Mouse (Mus musculus): Measurements from ENCODE around the gene Tff2. TPM values are rescaled to one million over a fixed set of nuclear protein-coding genes. Genes with fewer than 3 reads are reported as not detected.

The Tff2 gene
- total RNA-seq, 2 experiments from 2014 or later = not detected

- no peak for DNase-seq (ENCODE audit: low spot score in 2 of 2)
- Histone ChIP-seq H3K27ac (no peak overlapping the region), H3K4me3 (no peak overlapping the region)
- TF ChIP-seq CTCF (conservative IDR thresholded peaks at IDR 0.05) = no peak
Measured at GRCm38 (mm10) chr17:31162607-31163006, 18.5 kb upstream of the Tff2 start.

- Histone ChIP-seq H3K4me3 (no peak overlapping the region), H3K27ac (no peak overlapping the region)
- no peak for TF ChIP-seq CTCF (conservative IDR thresholded peaks at IDR 0.05)
- DNase-seq (ENCODE audit: low spot score in 2 of 2) = no peak
Measured at GRCm38 (mm10) chr17:31160291-31160690, 16.2 kb upstream of the Tff2 start.

GRCm38 (mm10) chr17:31157921-31158320 is 13.8 kb upstream of the Tff2 start:
- TF ChIP-seq CTCF (conservative IDR thresholded peaks at IDR 0.05) = no peak
- H3K4me3 ChIP-seq = no peak overlapping the region
- DNase-seq (ENCODE audit: low spot score in 2 of 2) = no peak
- H3K27ac ChIP-seq = no peak overlapping the region

GRCm38 (mm10) chr17:31153785-31154184 is 9.7 kb upstream of the Tff2 start:
- Histone ChIP-seq H3K4me3 (no peak overlapping the region), H3K27ac (no peak overlapping the region)
- TF ChIP-seq CTCF (conservative IDR thresholded peaks at IDR 0.05) = no peak
- DNase-seq (ENCODE audit: low spot score in 2 of 2) = no peak

GRCm38 (mm10) chr17:31152966-31153499 is 9.0 kb upstream of the Tff2 start:
- TF ChIP-seq CTCF (conservative IDR thresholded peaks at IDR 0.05) = no peak
- H3K27ac ChIP-seq = no peak overlapping the region

GRCm38 (mm10) chr17:31152512-31152911 is 8.4 kb upstream of the Tff2 start:
- no peak overlapping the region for H3K27ac ChIP-seq
- no peak overlapping the region for H3K4me3 ChIP-seq
- DNase-seq (ENCODE audit: low spot score in 2 of 2) = no peak
- TF ChIP-seq CTCF (conservative IDR thresholded peaks at IDR 0.05) = no peak

More at GRCm38 (mm10) chr17:31152966-31153499, 9.0 kb upstream of the Tff2 start:
- no peak for DNase-seq (ENCODE audit: low spot score in 2 of 2)
- no peak overlapping the region for H3K4me3 ChIP-seq

- no peak overlapping the region for H3K4me3 ChIP-seq
- no peak for TF ChIP-seq CTCF (conservative IDR thresholded peaks at IDR 0.05)
- DNase-seq (ENCODE audit: low spot score in 2 of 2) = no peak
- no peak overlapping the region for H3K27ac ChIP-seq
Measured at GRCm38 (mm10) chr17:31145998-31146397, 1.9 kb upstream of the Tff2 start.

GRCm38 (mm10) chr17:31142116-31142515 is 2.0 kb downstream of the Tff2 start:
- Histone ChIP-seq H3K27ac (no peak overlapping the region), H3K4me3 (no peak overlapping the region)
- no peak for DNase-seq (ENCODE audit: low spot score in 2 of 2)
- TF ChIP-seq CTCF (conservative IDR thresholded peaks at IDR 0.05) = no peak

GRCm38 (mm10) chr17:31138398-31138797 is 5.7 kb downstream of the Tff2 start:
- no peak overlapping the region for H3K4me3 ChIP-seq
- TF ChIP-seq CTCF (conservative IDR thresholded peaks at IDR 0.05) = peak; percentile 93
- peak; percentile 68 to 81 for DNase-seq (ENCODE audit: low spot score in 2 of 2)
- H3K27ac ChIP-seq = no peak overlapping the region

GRCm38 (mm10) chr17:31136821-31137220 is 7.3 kb downstream of the Tff2 start:
- no peak for DNase-seq (ENCODE audit: low spot score in 2 of 2)
- no peak overlapping the region for H3K4me3 ChIP-seq
- TF ChIP-seq CTCF (conservative IDR thresholded peaks at IDR 0.05) = no peak
- no peak overlapping the region for H3K27ac ChIP-seq

- DNase-seq (ENCODE audit: low spot score in 2 of 2) = no peak
- no peak for TF ChIP-seq CTCF (conservative IDR thresholded peaks at IDR 0.05)
- Histone ChIP-seq H3K27ac (no peak overlapping the region), H3K4me3 (no peak overlapping the region)
Measured at GRCm38 (mm10) chr17:31136291-31136690, 7.8 kb downstream of the Tff2 start.

- no peak for TF ChIP-seq CTCF (conservative IDR thresholded peaks at IDR 0.05)
- no peak for DNase-seq (ENCODE audit: low spot score in 2 of 2)
- Histone ChIP-seq H3K27ac (no peak overlapping the region), H3K4me3 (no peak overlapping the region)
Measured at GRCm38 (mm10) chr17:31134913-31135312, 9.2 kb downstream of the Tff2 start.

- no peak for TF ChIP-seq CTCF (conservative IDR thresholded peaks at IDR 0.05)
- no peak overlapping the region for H3K27ac ChIP-seq
- no peak overlapping the region for H3K4me3 ChIP-seq
- no peak for DNase-seq (ENCODE audit: low spot score in 2 of 2)
Measured at GRCm38 (mm10) chr17:31133776-31134175, 10.3 kb downstream of the Tff2 start.

- DNase-seq (ENCODE audit: low spot score in 2 of 2) = no peak
- H3K4me3 ChIP-seq = no peak overlapping the region
- H3K27ac ChIP-seq = no peak overlapping the region
- TF ChIP-seq CTCF (conservative IDR thresholded peaks at IDR 0.05) = no peak
Measured at GRCm38 (mm10) chr17:31131269-31131821, 12.7 kb downstream of the Tff2 start.
